Mouse (Mus musculus): Measurements from ENCODE around the gene Terf2. TPM values are rescaled to one million over a fixed set of nuclear protein-coding genes. Genes with fewer than 3 reads are reported as not detected.
A peak's percentile ranks its signal among the peaks of the same experiment; 100 is the strongest.

Gene Terf2
- total and polyA plus RNA-seq, 3 experiments: 6.0 to 11.2 (median 11.1) TPM

GRCm38 (mm10) chr8:107031577-107032090 is 64.7 kb downstream of the Terf2 start:
- Histone ChIP-seq H3K9ac (ENCODE audit: low read depth, low read length) (peak overlapping the region; percentile 97), H3K27me3 (ENCODE audit: control insufficient read depth, insufficient read depth, low read length) (no peaks in the 10 kb centered on the region), H3K4me3 (peak overlapping the region; percentile 95), H3K79me2 (replicated peaks; ENCODE audit: control insufficient read depth, insufficient read depth, low read length) (peaks cover 2% of the 10 kb centered on the region; the same call in 1 of the 2 replicates), H3K36me3 (ENCODE audit: control insufficient read depth, insufficient read depth, low read length) (no peaks in the 10 kb centered on the region; the same call in 1 of the 2 replicates), H3K27ac (peak overlapping the region; percentile 87), H3K4me1 (ENCODE audit: control insufficient read depth, insufficient read depth, low read length) (peaks cover 7% of the 10 kb centered on the region)
- no peak for DNase-seq
- intact Hi-C loops (cut with DNase I): loop anchor here (1.0 kb wide), 2 partner anchors 17 to 25 kb away; partner anchors contain the start of genes Cog8, Nip7 and Pdf
- TF ChIP-seq EP300 (IDR thresholded peaks at IDR 0.05; ENCODE audit: insufficient read depth, low read depth, low read length): no peak
- no peak for TF ChIP-seq POLR2A (IDR thresholded peaks at IDR 0.05; ENCODE audit: insufficient read depth, low read depth, low read length)
- TF ChIP-seq CTCF (IDR thresholded peaks at IDR 0.05): no peak
- WGBS: 0% methylated on average over 40 of the region's 40 CpGs

GRCm38 (mm10) chr8:107030650-107031576 is 65.4 kb downstream of the Terf2 start, which contains the start of gene Vps4a:
Gene Vps4a, plus strand, starts transcription at chr8:107031222.
- Histone ChIP-seq H3K36me3 (ENCODE audit: control insufficient read depth, insufficient read depth, low read length) (no peaks in the 10 kb centered on the region; the same call in 1 of the 2 replicates), H3K79me2 (replicated peaks; ENCODE audit: control insufficient read depth, insufficient read depth, low read length) (peaks cover 2% of the 10 kb centered on the region; the same call in 1 of the 2 replicates), H3K4me1 (ENCODE audit: control insufficient read depth, insufficient read depth, low read length) (peaks cover 2% of the 10 kb centered on the region), H3K27ac (peak within 1 kb of the TSS; percentile 87), H3K4me3 (peak within 1 kb of the TSS; percentile 95), H3K27me3 (ENCODE audit: control insufficient read depth, insufficient read depth, low read length) (no peaks in the 10 kb centered on the region), H3K9ac (ENCODE audit: low read depth, low read length) (peak within 1 kb of the TSS; percentile 97)
- intact Hi-C loops (cut with DNase I): loop anchor here (1.0 kb wide), 2 partner anchors 17 to 25 kb away; partner anchors contain the start of genes Cog8, Nip7 and Pdf
- 5% methylated on average over 63 of the region's 66 CpGs for WGBS
- peak; percentile 96 to 99 for DNase-seq
- TF ChIP-seq CTCF (IDR thresholded peaks at IDR 0.05): peak; percentile 97
- peak; percentile 61 for TF ChIP-seq POLR2A (IDR thresholded peaks at IDR 0.05; ENCODE audit: insufficient read depth, low read depth, low read length)
- TF ChIP-seq EP300 (IDR thresholded peaks at IDR 0.05; ENCODE audit: insufficient read depth, low read depth, low read length): no peak

GRCm38 (mm10) chr8:107030058-107030457 is 66.3 kb downstream of the Terf2 start:
- Histone ChIP-seq H3K27ac (no peak overlapping the region), H3K4me3 (no peak overlapping the region), H3K4me1 (ENCODE audit: control insufficient read depth, insufficient read depth, low read length) (peaks cover 2% of the 10 kb centered on the region), H3K36me3 (ENCODE audit: control insufficient read depth, insufficient read depth, low read length) (no peaks in the 10 kb centered on the region; the same call in 1 of the 2 replicates), H3K79me2 (replicated peaks; ENCODE audit: control insufficient read depth, insufficient read depth, low read length) (peaks cover 2% of the 10 kb centered on the region; the same call in 1 of the 2 replicates), H3K27me3 (ENCODE audit: control insufficient read depth, insufficient read depth, low read length) (no peaks in the 10 kb centered on the region), H3K9ac (ENCODE audit: low read depth, low read length) (no peak overlapping the region)
- no peak for TF ChIP-seq CTCF (IDR thresholded peaks at IDR 0.05)
- TF ChIP-seq POLR2A (IDR thresholded peaks at IDR 0.05; ENCODE audit: insufficient read depth, low read depth, low read length): no peak
- no peak for TF ChIP-seq EP300 (IDR thresholded peaks at IDR 0.05; ENCODE audit: insufficient read depth, low read depth, low read length)
- intact Hi-C loops (cut with DNase I): no loop called here
- no peak for DNase-seq
- 64% methylated on average over 5 of the region's 5 CpGs for WGBS

GRCm38 (mm10) chr8:107029310-107029709 is 67.0 kb downstream of the Terf2 start:
- Histone ChIP-seq H3K4me1 (ENCODE audit: control insufficient read depth, insufficient read depth, low read length) (peaks cover 2% of the 10 kb centered on the region), H3K27ac (no peak overlapping the region), H3K36me3 (ENCODE audit: control insufficient read depth, insufficient read depth, low read length) (no peaks in the 10 kb centered on the region; the same call in 1 of the 2 replicates), H3K9ac (ENCODE audit: low read depth, low read length) (no peak overlapping the region), H3K27me3 (ENCODE audit: control insufficient read depth, insufficient read depth, low read length) (no peaks in the 10 kb centered on the region), H3K4me3 (no peak overlapping the region), H3K79me2 (replicated peaks; ENCODE audit: control insufficient read depth, insufficient read depth, low read length) (peaks cover 2% of the 10 kb centered on the region; the same call in 1 of the 2 replicates)
- intact Hi-C loops (cut with DNase I): no loop called here
- TF ChIP-seq CTCF (IDR thresholded peaks at IDR 0.05) (no peak), POLR2A (IDR thresholded peaks at IDR 0.05; ENCODE audit: insufficient read depth, low read depth, low read length) (no peak), EP300 (IDR thresholded peaks at IDR 0.05; ENCODE audit: insufficient read depth, low read depth, low read length) (no peak)
- no peak for DNase-seq
- 81% methylated on average over 3 of the region's 3 CpGs for WGBS

- H3K4me3 ChIP-seq: no peak overlapping the region
- H3K9ac ChIP-seq (ENCODE audit: low read depth, low read length): no peak overlapping the region
- DNase-seq: no peak
- H3K36me3 ChIP-seq (ENCODE audit: control insufficient read depth, insufficient read depth, low read length): no peaks in the 10 kb centered on the region
- no peaks in the 10 kb centered on the region for H3K4me1 ChIP-seq (ENCODE audit: control insufficient read depth, insufficient read depth, low read length)
- intact Hi-C loops (cut with DNase I): no loop called here
- 63% methylated on average over 8 of the region's 8 CpGs for WGBS
- no peak overlapping the region for H3K27ac ChIP-seq
- H3K27me3 ChIP-seq (ENCODE audit: control insufficient read depth, insufficient read depth, low read length): no peaks in the 10 kb centered on the region
- no peaks in the 10 kb centered on the region for H3K79me2 ChIP-seq (replicated peaks; ENCODE audit: control insufficient read depth, insufficient read depth, low read length)
- TF ChIP-seq EP300 (IDR thresholded peaks at IDR 0.05; ENCODE audit: insufficient read depth, low read depth, low read length) (no peak), CTCF (IDR thresholded peaks at IDR 0.05) (no peak), POLR2A (IDR thresholded peaks at IDR 0.05; ENCODE audit: insufficient read depth, low read depth, low read length) (no peak)
These were observed 72.9 kb downstream of the Terf2 start for GRCm38 (mm10) chr8:107023479-107023878.

Small RNA genes lying within 50 kb of the gene (microRNA-seq; reads per million reads assigned to microRNA genes)
- gene Mir7075: 0.39 to 1.7 reads per million in 2 experiments

Other genes starting within 250 kb of the Terf2 start
- gene Has3, start 226.3 kb downstream of the Terf2 start, total RNA-seq (2021): under 1 TPM; 0.66 to 0.70 TPM
- 1.1 and 3.7 TPM in 2 replicates for gene Has3, start 226.3 kb downstream of the Terf2 start, polyA plus RNA-seq (2012; rRNA removed)
- 10 to 100 TPM; 21.3 to 22.3 TPM for gene Utp4, start 202.9 kb downstream of the Terf2 start, total RNA-seq (2021)
- 17.8 and 25.2 TPM in 2 replicates for gene Utp4, start 202.9 kb downstream of the Terf2 start, polyA plus RNA-seq (2012; rRNA removed)
- 10 to 100 TPM; 10.0 to 10.7 TPM for gene Sntb2, start 160.8 kb downstream of the Terf2 start, total RNA-seq (2021)
- 4.5 and 8.8 TPM in 2 replicates for gene Sntb2, start 160.8 kb downstream of the Terf2 start, polyA plus RNA-seq (2012; rRNA removed)
- 10 to 100 TPM; 57.1 to 58.3 TPM for gene Vps4a, start 65.3 kb downstream of the Terf2 start, total RNA-seq (2021)
- 32.3 and 53.6 TPM in 2 replicates for gene Vps4a, start 65.3 kb downstream of the Terf2 start, polyA plus RNA-seq (2012; rRNA removed)
- 10 to 100 TPM; 60.6 to 64.8 TPM for gene Pdf, start 47.9 kb downstream of the Terf2 start, total RNA-seq (2021)
- gene Pdf, start 47.9 kb downstream of the Terf2 start, polyA plus RNA-seq (2012; rRNA removed): 56.0 and 68.7 TPM in 2 replicates
- 10 to 100 TPM; 17.9 to 18.7 TPM for gene Cog8, start 39.9 kb downstream of the Terf2 start, total RNA-seq (2021)
- 17.2 and 26.5 TPM in 2 replicates for gene Cog8, start 39.9 kb downstream of the Terf2 start, polyA plus RNA-seq (2012; rRNA removed)
- 10 to 100 TPM; 19.4 to 27.3 TPM for gene Nip7, start 39.7 kb downstream of the Terf2 start, total RNA-seq (2021)
- gene Nip7, start 39.7 kb downstream of the Terf2 start, polyA plus RNA-seq (2012; rRNA removed): 19.7 and 27.9 TPM in 2 replicates
- not detected for gene Tmed6, start 30.9 kb downstream of the Terf2 start, total RNA-seq (2021)
- gene Tmed6, start 30.9 kb downstream of the Terf2 start, polyA plus RNA-seq (2012; rRNA removed): not detected in 2 replicates
- 10 to 100 TPM; 38.8 to 41.1 TPM for gene Cyb5b, start 54.1 kb upstream of the Terf2 start, total RNA-seq (2021)
- 33.2 and 50.8 TPM in 2 replicates for gene Cyb5b, start 54.1 kb upstream of the Terf2 start, polyA plus RNA-seq (2012; rRNA removed)
- 10 to 100 TPM; 22.5 to 25.0 TPM for gene Nfat5, start 196.9 kb upstream of the Terf2 start, total RNA-seq (2021)
- 12.5 and 25.4 TPM in 2 replicates for gene Nfat5, start 196.9 kb upstream of the Terf2 start, polyA plus RNA-seq (2012; rRNA removed)